Mouse (Mus musculus) frontal cortex, adult 2 months (tissue): ENCODE measurements around the gene Idi2. TPM values are rescaled to one million over a fixed set of nuclear protein-coding genes. Genes with fewer than 3 reads are reported as not detected.
A peak's percentile ranks its signal among the peaks of the same experiment; 100 is the strongest.
"Not testable (repeated sequence)": the region's sequence is repeated elsewhere in the genome, so short reads cannot be mapped to it uniquely, and the experiment has no call there.

Source experiments
- DNase-seq, 2 experiments: peaks; one replicate each; pipeline ENCODE4 v3.0.0; 2022; ENCODE audit warnings: low spot score in 1 of 2; ENCODE audit errors: extremely low spot score in 1 of 2
- polyA plus RNA-seq: library from polyadenylated mRNA; depleted of rRNA; stranded (reverse); fragments of >200 nt; gene quantifications from 2 replicates; pipeline ENCODE4 v1.2.3, GENCODE M21; 2012; rRNA removed

Gene Idi2
- polyA plus RNA-seq, 1 experiment, result 0.04 TPM

DNA sequence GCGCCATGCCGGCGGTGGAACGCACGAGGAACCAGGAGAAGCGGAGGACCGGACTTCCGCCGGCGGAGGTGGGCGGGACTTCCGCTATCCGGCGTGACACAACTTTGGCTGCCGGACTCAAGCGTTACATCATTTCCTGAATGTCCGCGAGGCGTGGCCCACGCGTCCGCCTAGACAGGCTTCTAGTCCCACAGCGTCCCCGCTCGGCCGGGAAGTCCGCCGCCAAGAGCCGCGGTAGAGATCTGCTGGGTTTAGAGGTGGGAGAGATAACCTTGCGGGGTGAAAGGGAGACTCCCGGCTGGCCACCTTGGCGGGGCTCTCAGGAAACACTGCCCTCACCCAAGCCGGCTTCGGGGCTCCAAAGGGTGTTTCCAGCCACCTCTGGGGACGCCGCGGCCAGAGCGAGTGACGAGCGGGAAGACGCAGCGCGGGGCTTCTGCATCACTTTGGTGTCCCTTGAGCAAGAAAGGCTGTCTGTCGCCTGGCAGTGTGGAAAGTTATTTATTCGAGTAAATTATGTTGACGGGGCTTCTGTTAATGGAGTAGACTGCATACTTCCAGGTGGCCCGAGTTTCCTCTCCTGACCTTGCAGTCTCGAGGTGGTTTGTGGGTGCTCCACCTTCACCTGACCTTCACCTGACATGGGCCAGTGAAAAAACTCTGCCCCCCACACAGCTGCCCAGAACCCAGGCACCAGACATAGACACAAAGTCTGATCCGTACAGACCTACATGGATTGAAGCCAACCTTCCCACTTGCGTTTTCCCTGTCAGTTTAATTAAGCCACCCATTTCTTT, 43.5 kb downstream of the Idi2 start, which contains the start of gene Gtpbp4:
Gene Gtpbp4 (minus strand): TSS at position 94 of the 797 bp plus-strand sequence.
- DNase-seq, result peak; percentile 96 to 98

DNA sequence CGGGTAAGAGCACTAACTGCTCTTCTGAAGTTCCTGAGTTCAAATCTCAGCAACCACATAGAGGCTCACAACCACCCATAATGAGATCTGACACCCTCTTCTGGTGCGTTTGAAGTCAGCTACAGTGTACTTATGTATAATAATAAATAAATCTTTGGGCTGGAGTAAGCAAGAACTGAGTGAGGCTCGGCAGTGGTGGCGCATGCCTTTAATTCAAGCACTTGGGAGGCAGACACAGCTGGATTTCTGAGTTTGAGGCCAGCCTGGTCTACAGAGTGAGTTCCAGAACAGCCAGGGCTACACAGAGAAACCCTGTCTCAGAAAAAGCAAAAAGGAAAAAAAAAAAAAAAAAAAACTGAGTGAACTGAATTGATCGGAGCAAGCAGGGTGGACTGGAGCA, 44.6 kb downstream of the Idi2 start:
- DNase-seq, result not testable (repeated sequence)

DNA sequence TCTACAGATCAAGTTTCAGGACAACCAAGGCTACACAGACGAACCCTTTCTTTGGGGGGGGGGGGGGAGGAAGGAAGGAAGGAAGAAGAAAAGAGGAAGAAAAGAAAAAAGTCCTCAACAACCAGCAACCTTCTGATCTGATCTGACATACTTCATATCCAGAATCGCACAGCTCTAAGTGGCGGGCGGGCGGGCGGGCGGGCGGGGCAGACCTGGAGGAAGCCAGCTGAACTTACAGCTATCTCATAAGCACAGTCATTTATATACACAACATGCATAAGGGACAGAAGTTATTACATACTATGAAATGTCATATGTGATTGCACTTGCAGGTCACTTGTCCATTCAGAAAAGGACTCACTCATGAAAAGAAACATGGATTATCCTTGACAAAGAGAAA, 46.8 kb downstream of the Idi2 start:
- DNase-seq, result no peak

DNA sequence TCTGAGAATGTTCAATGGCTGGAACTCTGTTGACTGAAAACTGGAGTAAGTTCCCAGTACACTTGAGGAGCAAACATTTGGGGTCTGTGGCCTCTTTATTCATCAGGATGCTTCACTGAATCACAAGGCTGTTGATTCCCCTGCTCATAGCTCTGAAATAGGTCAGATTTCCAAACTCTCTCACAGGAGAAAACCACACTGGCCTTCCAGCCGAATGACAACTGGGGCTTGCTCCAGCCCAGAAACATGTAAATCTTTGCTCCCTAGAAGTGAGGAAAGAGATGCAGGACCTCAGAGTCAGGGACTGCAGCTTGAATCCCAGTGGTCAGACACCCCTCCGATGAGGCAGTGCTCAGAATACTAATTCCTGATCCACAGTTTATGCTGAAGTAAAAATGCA, 50.6 kb downstream of the Idi2 start:
- no peak for DNase-seq

Other genes starting within 250 kb of the Idi2 start
- 40.2 and 41.2 TPM in 2 replicates for gene Wdr37, start 81.0 kb upstream of the Idi2 start, polyA plus RNA-seq
- gene Idi1, start 67.4 kb upstream of the Idi2 start, polyA plus RNA-seq, result 37.7 and 40.9 TPM in 2 replicates
- 0.12 TPM in 1 of 2 replicates, not detected in the other for gene Gm9745, start 4.6 kb upstream of the Idi2 start, polyA plus RNA-seq
- 21.5 and 23.4 TPM in 2 replicates for gene Gtpbp4, start 43.2 kb downstream of the Idi2 start, polyA plus RNA-seq
- 31.7 and 34.2 TPM in 2 replicates for gene Larp4b, start 141.0 kb downstream of the Idi2 start, polyA plus RNA-seq